Mouse (Mus musculus): ENCODE data around the gene Dnmt3b. TPM values are rescaled to one million over a fixed set of nuclear protein-coding genes. Genes with fewer than 3 reads are reported as not detected.
"Not testable (repeated sequence)": the region's sequence is repeated elsewhere in the genome, so short reads cannot be mapped to it uniquely, and the experiment has no call there.

Dnmt3b gene
- total RNA-seq, 2 experiments from 2014 or later = 4.3 to 6.5 TPM

DNA sequence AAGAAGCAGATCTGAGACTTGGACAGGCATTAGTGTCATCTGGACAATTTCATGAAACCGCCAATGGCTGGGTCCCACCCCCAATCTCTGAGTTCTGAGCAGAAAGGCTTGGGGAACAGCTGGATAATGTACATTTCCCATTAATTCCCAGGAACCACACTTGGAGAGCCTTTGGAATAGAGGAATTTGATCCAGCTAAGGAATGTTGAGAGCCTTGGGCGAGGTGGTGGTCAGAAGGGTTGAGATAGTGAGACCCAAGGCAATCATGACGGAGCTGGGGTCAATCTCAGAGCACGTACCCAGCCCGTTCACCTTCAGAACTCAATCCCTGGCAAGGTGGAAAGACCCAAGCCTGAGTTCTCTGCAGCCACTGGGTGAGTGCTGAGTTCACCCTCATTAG is 16.0 kb upstream of the Dnmt3b start:
- no peak for DNase-seq

DNA sequence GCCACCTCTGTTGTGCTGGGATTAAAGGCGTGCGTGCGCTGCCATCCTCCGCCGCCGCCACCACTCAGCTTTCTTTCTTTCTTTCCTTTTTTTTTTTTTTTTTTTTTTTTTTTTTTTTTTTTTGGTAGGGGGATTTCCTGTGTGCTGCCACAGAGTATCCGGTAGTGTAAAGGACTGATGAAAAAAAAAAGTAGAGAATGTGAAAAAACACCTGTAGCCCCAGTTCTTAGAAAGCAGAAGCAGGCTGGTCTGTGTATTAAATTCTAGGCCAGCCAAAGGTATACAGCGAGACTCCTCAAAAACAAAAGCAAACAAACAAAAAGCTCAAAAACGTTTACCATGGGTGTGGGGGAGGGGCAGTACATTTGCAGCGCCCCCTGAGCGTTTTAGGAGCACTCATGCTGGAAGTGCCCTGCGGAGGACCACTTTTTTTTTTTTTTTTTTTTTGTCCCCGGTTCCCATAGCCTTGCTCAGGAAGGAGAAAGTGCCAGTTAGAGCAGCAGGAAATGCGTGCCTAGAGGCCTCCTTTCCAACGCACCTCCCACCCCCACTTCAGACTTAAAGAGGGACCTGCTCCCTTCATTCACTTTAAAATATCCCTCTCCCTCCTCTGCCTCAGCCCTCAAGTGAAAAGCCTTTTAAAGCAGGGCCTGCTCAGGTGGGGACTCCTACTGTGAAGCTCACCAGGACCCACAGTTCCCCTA is 10.1 kb upstream of the Dnmt3b start:
- no peak for DNase-seq

DNA sequence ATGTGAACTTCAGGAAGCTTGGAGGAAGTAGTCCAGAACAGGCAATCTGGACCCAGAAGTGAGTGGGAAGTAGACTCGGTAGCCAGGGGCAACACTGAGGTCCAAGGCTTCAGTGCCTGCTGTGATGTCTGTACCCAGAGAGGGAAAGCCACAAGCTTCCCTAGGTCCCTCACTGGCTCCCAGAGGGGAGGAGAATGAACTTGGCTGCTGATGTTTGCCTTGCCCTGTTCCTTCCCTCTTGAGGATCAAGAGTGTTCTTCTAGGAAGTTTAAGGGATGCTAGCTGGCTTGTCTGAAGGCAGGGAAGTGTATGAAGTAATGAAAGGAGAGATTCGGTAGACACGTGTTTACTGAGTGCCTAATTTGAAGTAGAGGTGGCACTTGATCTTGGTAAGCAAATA is 6.8 kb upstream of the Dnmt3b start:
- DNase-seq = no peak

DNA sequence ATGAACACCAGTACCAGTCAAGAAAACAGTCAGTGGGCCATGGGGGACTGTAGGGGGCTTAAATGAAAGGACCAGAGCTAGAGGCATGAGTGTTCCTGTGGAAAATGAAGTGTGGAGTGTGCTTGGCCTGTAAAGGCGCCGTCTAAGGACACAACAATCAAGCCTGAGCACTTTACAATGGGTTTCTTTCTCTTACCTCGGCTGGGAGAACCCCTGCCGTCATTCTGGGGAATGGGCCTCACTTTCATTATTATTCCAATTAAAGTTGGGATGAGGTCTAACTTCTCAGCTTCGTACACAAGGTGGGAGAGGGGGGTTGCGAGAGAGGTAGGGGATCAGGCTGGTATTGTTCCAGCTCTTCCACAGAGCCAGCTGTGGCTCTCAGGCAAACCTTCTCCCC is 6.3 kb upstream of the Dnmt3b start:
- DNase-seq = no peak

DNA sequence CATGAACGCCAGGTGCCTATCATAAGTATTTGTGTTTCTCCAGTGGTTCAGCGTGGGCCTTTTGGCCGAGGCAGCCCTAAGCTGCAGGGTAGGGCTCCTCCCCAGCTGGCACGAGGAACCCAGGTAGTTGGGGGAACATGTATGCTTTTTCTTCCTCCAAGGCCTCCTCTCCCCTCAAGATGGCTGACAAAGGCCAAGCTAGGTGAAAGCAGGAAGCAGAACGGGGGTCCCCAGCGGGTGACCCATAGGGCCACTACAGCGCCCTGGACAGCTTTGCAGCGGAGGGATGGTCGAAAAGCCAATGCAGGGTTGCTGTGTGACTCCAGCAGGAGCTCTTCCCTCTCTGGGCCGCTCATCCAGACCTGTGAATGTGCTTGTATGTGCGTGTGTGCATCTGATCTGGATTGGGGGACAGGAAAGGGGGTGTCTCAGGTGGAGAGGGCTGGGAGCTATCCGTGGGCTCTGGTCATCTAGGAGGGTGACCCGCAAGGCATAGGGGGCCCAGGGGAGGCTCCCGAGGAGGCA is 415 bp upstream of the Dnmt3b start:
- DNase-seq = no peak

DNA sequence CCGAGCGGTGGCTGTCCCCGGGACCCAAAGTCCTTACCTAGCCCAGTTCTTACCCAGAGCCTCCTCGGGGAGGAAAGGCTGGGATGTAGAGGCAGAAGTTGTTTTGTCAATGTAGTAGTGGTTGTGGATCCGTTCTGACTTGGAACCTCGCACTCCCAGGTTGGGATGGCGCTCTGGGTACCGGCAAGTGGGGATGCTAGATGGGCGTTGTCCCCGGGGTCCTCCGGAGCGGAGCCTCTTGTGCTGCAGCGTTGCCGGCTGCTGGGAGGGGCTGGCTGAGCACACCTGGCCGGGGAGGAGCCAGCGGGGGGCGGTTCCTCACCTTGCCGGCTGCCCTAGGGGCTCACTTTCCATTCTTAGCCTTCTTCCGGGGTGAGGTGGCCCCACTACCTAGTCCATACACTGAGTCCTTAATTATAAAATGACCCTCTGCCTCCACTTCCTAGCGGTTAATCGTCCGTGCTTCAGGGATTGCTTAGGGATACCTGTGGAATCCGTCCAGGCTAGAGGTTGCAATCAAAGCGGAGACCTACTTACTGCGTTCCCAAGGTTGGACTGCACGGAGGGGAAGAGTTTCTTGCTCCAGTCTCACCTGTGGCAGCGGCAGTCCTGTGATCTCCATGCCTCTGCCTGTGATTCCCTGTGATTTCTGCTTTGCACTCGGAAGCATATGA is 901 bp downstream of the Dnmt3b start:
- DNase-seq = no peak

DNA sequence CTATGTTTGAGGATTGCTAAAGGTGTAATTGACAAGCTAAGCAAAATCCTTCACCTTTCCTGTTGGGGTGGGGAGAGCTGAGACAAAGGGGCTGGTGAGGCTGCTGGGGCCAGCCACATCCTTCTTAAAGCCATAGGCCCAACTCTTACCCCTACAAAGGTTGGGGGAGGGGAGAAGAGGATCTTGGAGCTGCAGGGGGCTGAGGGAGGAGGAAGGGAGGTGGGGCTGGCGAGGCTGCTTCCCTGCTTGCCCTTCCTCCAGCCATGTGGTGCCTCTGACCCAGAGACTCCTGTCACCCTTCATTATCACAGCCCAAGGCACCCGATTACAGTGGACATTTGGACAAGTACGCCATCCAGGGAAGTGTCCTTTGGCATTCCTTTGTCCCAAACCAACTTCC is 2.4 kb downstream of the Dnmt3b start:
- DNase-seq = no peak

DNA sequence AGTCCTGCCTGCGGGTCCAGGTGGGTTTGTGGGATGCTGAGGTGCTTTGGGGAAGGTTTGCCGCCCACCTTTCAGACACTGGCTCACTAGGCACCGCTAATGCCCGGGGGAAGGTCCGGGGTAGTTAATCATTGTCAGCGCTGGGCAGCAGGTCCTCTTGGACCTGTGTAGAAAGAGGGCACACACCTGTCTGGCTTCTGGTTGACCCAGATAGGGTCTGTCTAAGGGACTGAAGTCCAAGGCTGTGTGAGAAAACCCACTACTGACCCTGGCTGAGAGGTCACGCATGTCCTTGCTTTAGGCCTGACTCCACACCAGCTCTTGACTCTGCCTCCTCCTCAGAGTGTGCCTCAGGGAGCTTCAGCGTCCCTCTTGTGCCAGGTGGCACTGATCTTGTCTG is 8.4 kb downstream of the Dnmt3b start:
- not testable (repeated sequence) for DNase-seq

DNA sequence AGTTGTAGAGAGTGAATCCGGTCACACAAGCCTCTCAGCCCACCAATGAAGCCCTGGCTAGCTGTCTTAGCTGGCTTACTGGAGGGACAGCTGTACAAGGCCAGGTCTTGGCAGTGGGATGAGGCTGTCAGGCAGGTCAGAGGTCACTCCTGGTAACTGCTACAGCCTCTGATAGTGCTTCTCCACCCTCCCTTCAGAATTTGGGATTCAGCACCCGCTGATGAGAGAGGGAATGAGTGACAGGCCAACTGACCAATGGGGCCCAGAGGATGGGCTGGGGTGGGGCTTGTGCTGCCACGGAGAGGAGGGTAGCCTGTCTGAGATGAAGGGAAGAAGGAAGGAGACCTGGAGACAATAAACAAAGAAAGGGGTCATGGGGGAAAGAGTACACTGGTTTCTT is 11.4 kb downstream of the Dnmt3b start:
- peak; percentile 33 for DNase-seq

DNA sequence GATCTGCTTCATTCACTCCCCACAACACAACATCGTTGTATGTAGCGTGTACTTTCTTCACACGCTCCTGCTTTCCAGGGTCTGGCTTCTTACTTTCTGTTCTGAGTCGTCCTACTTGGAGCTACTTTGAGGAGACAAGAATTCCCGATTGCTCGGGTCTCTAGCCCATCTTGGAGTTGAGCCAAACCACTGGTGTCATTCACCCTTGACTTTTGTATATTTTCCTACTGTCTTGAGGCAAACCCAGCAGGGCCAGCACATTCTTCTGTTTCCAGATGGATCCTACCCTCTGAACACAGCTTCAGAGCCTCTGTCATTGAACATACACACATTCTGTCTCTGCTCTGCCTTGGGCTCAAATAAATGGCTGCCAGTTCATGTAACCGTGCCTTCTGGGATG is 16.2 kb downstream of the Dnmt3b start:
- DNase-seq = no peak

DNA sequence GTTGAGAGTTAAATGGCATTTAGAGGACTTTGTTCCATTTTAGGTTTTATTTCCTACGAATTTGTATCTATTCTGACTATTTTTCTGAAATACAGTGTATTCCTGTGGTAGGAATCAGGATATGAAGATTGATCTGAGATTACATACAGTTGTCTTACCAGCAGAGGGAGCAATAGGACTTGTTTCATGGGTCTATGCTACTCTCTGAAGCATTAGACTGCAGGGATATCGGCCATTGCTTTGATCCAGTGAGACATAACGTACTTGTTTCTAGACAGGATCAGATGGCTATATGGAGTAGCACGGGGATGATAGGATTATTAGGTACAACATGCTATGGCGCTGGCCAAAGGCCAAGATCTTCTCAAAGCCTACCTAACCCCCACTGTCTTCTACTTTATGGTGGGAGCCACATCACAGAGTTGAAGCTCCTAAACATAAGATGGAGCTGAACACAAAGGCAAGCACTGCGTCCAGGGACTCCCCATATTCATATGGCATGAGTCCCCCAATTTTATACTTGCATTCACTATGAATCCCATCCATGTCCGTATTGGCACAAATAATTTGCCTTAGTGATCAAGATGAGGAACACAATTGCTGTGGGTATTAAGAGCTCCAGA is 19.6 kb downstream of the Dnmt3b start:
- peak; percentile 11 for DNase-seq

DNA sequence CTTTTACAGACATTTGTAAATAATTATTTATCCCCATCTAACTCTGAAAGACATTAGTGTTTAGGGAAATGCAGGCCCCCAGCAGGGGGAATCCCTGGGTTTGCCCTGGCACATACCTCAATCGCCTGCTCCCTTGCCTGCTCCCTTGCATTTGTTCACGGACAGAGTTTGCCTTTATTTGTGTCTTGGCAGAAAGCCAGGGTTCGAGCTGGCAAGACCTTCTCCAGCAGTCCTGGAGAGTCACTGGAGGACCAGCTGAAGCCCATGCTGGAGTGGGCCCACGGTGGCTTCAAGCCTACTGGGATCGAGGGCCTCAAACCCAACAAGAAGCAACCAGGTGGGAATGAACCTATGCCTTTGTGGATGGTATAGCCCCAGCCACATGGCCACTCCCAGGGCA is 20.9 kb downstream of the Dnmt3b start:
- peak; percentile 56 for DNase-seq

DNA sequence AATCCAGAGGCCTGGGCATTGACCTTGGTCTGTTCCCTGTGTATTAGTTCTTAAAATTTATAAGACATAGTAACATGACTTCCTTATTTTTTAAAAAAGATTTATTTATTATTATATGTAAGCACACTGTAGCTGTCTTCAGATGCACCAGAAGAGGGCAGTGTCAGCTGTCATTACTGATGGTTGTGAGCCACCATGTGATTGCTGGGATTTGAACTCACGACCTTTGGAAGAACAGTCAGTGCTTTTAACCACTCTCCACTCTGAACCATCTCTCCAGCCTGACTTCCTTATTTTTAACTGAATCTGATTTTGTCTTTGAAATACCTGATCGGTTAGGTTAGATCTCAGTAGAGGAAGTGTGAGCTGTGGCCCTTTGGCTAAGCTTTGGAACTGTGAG is 23.4 kb downstream of the Dnmt3b start:
- DNase-seq = no peak

DNA sequence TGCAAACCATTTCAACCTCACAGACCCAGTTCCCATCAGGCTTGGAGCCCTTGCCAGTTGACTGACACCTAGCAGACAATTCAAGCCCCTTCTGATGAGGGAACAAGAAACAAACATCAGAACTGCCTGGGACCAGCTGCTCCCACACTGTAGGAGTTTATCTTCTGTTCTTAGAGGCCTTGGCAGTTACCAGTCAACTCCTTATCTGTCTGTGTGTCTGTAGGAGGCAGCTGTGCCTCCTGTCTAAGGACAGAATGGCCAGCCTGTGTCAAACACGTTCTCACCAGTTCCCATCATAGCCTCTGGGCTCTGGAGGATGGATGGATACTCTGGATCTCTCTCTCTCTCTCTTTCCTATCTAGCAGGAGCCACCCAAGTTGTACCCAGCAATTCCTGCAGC is 26.1 kb downstream of the Dnmt3b start:
- not testable (repeated sequence) for DNase-seq

DNA sequence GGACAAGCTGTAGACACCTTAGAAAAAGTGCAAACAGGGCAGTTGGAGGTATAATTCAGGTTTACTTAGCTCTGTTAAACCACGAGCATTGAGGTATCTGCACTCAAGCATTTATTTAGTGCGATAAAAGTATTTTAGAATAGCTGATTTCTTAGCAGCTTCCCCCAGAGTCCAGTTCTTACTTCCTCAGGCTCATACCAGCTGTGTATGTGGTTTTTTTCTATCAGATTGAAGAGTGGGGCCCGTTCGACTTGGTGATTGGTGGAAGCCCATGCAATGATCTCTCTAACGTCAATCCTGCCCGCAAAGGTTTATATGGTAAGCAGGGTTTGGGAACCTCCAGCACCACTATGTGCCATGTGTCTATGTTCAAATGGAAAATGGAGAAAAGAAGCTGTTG is 27.7 kb downstream of the Dnmt3b start:
- DNase-seq = no peak

DNA sequence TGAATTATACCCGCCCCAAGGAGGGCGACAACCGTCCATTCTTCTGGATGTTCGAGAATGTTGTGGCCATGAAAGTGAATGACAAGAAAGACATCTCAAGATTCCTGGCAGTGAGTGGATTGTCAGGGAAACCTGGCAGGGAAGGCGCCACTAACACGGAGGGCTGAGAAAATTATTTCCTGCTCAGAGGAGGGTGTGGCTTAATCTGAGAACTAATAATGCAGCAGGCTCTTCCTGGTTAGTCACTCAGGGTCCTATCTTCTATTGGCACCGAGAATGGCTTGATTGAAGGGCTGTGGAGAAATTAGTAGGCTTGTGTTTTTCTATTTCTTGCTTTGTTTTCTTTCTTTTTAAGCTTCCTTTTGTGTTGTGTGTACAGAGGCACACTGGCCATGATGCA is 28.3 kb downstream of the Dnmt3b start:
- DNase-seq = no peak

DNA sequence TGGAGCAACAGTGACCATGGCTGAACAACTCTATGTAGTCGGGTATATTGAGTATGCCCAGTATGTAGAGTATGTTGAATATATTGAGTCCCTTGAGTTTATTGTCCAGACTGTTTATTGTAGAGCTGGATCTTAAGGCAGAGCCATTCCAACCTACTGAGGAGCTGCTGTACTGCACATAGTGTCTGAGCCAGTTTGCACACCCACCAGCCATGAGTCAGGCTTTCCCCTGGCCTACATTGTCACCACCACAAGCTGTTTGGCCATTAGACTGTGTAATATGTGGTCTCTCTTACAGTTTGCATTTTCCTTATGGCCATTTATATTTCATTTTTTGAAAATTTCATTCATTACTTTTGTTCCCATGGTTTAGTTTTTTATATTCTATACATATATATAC is 30.7 kb downstream of the Dnmt3b start:
- DNase-seq = no peak

DNA sequence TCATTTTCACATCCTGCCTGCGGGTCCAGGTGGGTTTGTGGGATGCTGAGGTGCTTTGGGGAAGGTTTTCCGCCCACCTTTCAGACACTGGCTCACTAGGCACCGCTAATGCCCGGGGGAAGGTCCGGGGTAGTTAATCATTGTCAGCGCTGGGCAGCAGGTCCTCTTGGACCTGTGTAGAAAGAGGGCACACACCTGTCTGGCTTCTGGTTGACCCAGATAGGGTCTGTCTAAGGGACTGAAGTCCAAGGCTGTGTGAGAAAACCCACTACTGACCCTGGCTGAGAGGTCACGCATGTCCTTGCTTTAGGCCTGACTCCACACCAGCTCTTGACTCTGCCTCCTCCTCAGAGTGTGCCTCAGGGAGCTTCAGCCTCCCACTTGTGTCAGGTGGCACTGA is 44.2 kb downstream of the Dnmt3b start:
- not testable (repeated sequence) for DNase-seq

DNA sequence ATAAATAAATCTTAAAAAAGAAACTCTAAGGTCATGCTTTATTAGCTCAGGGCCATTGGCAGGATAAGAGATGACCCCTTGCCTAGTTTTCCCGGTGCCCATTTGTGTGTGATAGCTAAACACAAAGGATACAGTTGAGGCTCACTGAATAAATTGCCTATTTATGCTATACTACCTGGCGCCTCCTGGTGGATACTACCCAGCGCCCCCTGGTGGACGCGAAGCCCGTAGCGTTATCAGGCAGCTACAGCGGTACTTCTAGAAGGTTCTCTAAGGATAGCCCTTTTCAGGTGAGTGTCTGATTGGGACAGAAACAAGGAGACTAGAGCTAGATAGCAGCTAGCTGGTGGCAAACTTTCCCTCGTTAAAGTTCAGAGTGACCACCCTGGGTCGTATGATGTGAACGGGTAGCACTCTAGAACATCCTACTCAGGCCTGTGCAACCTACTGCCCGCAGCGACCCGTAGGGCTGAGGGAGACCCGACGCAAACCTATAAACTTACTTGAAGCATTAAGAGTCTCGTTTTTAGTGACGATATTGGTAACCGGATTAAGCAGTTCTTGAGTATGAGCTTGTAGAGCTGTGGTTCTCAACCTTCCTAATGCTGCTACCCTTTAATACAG is 45.3 kb downstream of the Dnmt3b start:
- peak; percentile 81 for DNase-seq

DNA sequence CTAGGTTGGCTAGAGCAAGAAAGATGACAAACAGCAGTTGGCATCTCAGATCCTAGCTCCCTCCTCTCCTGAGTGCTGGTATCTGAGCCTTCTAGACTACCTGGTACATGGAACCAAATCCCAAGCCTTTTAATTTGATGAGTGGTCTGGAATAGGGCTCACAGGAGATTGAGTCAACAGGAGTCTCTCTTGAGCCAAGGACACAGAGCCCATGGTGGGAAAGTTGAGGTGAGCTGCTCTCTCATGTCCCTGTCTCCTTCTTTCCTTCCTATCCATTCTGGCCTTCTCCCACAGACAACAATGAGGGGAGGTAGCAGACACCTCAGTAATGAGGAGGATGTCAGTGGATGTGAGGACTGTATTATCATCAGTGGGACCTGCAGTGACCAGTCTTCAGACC is 47.1 kb downstream of the Dnmt3b start, which contains the start of gene Dnmt3c:
TSS of gene Dnmt3c (plus strand) at position 301 of the 400 bp plus-strand sequence.
- DNase-seq = no peak

DNA sequence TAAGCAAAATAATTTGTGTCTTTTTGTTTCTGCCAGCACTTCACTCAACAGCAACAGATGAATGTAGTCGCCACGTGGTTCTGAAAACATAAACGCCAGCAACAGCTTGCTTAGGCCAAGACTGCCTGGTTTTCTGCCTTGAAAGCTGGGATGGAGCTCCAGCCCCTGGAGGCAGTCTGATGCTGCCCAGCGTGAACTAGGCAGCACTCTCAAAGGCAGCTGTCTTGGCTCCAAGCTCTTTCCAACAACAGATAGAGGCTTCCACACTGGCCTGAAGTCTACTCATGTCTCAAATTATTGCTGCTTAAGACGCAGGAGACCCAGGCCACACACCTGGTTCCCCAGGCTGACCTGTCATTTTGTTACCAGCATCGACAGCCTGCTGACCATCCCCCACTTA is 54.1 kb downstream of the Dnmt3b start:
- no peak for DNase-seq

DNA sequence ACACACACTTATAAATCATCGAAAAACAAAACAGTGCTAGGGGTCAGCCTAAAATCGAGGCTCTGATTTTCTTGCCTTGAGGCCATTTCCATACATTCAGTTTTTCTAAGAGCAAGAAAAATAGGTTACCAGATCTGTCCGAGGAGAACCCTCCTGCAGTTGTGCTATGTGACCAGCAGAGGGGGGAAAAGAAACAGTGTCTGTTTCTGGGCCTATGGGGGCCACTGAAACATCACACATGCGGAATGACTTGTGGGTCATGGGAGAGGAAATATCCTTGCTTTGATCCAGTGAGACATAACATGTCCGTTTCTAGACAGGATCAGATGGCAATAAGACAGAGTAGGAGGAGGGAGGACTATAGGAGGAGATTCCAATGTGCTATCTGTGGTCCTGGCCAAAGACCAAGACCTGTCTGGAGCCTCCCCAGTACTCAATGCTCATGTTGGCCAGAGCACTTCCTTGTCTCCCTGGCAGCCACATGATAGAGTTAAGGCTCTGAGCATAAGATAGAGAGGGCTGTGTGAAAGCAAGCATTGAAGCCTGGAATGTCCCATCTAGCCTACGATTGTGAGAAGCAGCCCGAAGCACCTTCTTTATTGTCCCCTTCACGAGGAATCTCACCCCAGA is 61.6 kb downstream of the Dnmt3b start:
- DNase-seq = peak; percentile 35

All from adrenal gland, postnatal 10 days (tissue).